Mouse (Mus musculus) heart, postnatal 36 days (tissue): ENCODE results near the gene Nbea. TPM values are rescaled to one million over a fixed set of nuclear protein-coding genes. Genes with fewer than 3 reads are reported as not detected.

Experiments
- DNase-seq, 2 experiments: peaks; one replicate each; pipeline ENCODE4 v3.0.0; 2021 to 2022
- intact Hi-C: fragments of 180-260 bp; cut with DNase I; formaldehyde crosslinking; loops from one replicate; pipeline ENCODE4 v1.15.1; 2025
- total RNA-seq, 2 experiments: library from RNA; stranded (reverse); gene quantifications; 2 replicates each; pipeline ENCODE4 v1.2.3; 2021

Gene Nbea
- total RNA-seq, 2 experiments from 2014 or later: 14.3 to 14.7 TPM

DNA sequence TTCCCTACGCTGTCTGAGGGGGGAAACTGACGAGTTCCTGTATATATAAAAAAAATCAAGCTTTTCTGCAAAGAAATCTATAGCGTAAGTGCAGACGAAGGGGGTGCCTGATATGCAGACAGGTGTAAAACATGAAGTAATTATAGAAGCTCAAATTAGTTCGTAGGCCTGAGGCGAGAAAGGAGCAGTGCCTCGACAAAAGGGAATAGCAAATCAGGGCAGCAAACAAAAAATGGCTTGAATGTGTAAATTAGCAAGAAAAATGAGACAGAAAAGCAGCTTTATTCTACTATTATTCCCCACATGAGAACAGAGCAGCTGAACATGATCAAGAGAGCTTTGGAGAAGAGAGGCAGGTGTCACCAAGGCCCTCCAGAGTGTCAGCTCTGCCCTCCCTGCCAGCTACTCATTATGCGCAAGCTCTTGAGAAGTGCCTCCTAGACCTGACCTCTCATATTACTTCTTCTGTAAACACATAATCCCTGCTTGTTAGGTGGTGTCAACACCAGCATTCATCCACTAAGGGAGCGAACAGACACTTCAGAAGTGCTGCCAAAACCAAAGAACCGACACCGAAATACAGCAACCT, 426.8 kb downstream of the Nbea start:
- no peak for DNase-seq
- intact Hi-C loops: no loop called here

DNA sequence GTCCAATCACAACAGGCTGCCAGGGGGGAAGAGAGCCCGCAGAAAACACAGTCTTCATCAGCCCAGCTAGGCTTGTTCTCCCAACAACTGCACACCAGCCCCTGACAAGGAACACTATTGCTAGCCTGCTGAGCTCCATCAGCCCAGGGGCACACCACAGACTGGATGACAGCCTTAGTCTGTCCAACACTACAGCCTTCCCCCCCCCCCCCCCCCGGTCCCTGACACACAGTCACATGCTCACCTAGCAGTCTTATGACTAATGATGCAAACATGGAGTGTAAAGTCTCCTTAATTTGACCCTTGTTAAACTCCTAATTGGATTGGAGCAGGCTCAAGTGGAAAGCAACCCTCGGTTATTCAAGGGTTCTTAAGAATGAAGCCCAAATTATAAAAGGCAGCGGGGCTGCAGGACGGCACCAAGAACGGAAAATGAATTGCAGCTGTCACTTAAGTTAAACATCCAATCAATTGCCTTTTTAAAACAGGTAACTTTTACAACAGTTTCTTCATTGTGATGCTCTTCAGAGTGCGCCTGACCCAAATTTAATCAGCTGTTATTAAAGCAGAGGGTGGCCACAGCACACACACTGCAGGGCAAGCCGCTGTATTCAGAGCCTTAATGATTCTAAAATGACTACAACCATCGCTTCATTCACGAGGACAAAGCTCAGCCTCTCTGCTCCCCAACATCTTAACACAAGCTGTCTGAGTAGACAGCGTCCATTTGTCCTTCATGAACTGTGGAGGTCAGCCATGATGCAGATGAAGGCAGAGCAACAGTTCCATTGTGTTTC, 427.5 kb downstream of the Nbea start:
- intact Hi-C loops: no loop called here
- DNase-seq: no peak

- intact Hi-C loops: no loop called here
- no peak for DNase-seq
Measured at GRCm38 (mm10) chr3:55754981-55755608, 428.4 kb downstream of the Nbea start.

DNA sequence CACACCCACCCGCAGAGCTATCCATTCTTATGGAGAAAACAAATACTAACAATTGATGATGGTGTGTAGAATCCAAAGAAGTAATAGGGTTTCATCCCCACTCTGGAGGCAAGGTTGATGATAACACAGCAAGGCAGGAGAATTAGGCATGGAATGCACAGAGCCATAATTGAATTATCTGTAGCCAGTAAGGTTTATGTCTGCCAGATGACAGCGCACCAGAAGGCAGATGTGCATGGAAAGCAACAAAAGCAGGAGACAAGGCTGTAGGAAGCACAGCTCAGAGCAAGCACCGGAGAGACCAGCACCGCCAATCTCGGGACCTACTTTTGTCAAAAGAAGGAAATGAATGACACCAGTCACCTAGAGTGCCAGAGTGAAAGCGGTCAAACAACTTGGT, 429.6 kb downstream of the Nbea start:
- intact Hi-C loops: no loop called here

DNA sequence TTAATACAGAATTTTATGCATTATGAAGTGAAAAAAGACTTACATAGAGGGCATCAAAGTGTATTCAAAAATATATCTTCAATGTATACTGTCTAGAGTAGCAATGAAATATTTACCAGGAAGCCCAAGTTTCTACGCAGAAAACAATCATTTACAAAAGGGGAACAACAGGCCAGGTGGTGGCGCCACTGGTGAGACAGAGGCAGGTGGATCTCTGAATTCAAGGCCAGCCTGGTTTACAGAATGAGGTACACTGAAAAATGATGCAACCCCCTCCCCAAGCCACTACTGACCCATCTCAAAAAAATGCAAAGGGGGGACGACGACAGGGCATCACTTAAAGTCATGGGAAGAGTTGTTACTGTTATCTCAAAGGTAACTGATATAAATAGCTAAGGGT, 430.9 kb downstream of the Nbea start:
- intact Hi-C loops: no loop called here
- DNase-seq: no peak

More for the DNA sequence above, 429.6 kb downstream of the Nbea start:
- DNase-seq: no peak

GRCm38 (mm10) chr3:55751363-55751762, 432.1 kb downstream of the Nbea start:
- intact Hi-C loops: no loop called here
- DNase-seq: no peak

- intact Hi-C loops: no loop called here
- no peak for DNase-seq
Measured at GRCm38 (mm10) chr3:55750445-55751065, 432.9 kb downstream of the Nbea start.

GRCm38 (mm10) chr3:55743885-55744284, 439.6 kb downstream of the Nbea start:
- intact Hi-C loops: no loop called here
- DNase-seq: no peak

GRCm38 (mm10) chr3:55742654-55743053, 440.8 kb downstream of the Nbea start:
- DNase-seq: no peak
- intact Hi-C loops: no loop called here

DNA sequence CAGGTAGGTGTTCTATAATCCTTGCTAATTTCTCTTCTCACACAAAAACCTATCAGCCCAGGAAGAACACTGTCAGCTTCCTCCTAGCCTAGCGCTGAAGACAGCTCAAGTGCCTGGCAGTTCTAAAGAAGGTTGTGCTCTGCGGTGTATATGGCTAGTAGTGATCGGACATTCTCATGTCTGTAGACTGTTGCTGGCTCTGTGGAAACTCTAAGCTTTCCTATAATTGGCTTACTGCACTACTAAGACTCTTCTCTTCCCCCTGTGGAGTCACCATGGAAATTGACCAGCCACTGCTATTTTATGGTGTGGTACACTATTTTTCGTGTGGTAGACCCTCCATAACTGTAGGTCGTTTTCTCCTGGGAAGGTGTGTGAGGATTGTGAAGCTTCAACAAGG, 441.3 kb downstream of the Nbea start:
- intact Hi-C loops: no loop called here
- no peak for DNase-seq

- DNase-seq: no peak
- intact Hi-C loops: no loop called here
Measured at GRCm38 (mm10) chr3:55741428-55741827, 442.1 kb downstream of the Nbea start.

- intact Hi-C loops: no loop called here
- no peak for DNase-seq
Measured at GRCm38 (mm10) chr3:55733665-55734064, 449.8 kb downstream of the Nbea start.

DNA sequence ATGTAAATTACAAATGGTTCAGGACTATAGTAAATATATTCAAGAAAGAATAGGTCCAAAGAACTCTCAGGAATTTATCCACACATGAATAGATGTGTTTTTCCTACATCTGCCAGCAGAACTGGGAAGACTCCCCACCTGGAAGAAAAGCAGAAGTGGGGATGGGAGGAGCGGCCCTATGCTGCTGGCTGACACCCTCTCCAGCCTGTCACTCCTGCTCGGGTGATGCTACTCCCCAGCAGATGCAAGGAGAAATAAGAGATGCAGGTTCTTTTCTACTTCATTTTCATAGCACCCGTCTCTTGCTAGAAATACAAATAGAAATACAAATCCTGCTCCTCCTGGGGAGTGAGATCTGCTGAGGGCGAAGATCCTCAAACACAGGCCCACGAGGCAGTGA, 453.0 kb downstream of the Nbea start:
- no peak for DNase-seq
- intact Hi-C loops: no loop called here

DNA sequence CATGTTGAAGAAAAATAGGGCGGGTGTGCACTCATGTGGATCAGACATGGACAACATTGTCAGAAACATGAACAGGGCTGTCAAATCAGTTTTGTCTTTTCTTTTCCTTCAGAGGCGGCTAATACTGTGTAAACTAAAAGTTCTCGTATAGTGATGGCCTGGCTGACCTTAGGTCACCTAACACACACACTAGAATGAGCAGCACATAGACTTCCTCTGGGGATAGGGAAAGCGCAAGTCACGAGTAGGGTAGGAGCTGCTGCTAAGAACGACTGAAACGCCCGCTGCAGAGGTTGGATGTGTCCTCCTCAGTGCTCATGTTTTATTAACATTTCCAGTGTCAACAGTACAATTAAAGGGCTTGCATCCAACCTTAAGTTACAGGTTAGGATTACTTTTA, 453.4 kb downstream of the Nbea start:
- no peak for DNase-seq
- intact Hi-C loops: no loop called here

DNA sequence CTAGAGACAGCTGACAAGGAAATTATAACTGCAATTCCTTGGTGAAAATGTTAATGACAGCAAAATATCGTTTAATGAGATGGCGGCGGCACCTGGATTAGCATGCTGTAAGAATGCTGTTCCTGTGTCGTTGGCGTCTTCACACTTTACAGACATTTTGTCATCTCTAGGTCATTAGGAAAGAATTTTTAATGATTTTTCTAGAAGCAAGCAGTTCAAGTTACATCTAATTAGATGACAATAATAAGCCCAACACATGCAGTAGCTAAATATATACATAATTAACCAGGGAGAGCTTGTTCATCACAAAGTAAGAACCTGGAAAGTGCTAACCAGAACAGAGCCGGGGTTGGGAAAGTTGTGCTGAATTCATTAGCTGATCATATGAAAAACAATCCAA, 469.2 kb downstream of the Nbea start:
- intact Hi-C loops: no loop called here
- no peak for DNase-seq

DNA sequence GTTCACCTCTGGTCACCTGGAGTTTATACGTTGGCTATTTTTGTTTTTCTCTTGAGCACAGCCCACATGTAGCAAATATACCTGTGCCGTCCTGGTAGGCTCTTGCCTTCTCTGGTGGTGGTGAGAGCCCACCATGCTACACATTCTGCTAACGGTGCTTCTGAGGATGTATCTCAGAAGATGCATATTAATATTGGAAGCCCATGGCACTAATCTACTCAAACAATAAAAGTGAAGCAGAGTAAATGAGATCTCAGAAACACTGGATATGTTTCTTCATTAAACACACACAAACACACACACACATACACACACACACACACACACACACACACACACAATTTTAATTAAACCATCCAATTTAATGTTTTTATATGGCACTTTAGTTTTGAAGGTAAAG, 469.6 kb downstream of the Nbea start:
- intact Hi-C loops: no loop called here
- DNase-seq: no peak

DNA sequence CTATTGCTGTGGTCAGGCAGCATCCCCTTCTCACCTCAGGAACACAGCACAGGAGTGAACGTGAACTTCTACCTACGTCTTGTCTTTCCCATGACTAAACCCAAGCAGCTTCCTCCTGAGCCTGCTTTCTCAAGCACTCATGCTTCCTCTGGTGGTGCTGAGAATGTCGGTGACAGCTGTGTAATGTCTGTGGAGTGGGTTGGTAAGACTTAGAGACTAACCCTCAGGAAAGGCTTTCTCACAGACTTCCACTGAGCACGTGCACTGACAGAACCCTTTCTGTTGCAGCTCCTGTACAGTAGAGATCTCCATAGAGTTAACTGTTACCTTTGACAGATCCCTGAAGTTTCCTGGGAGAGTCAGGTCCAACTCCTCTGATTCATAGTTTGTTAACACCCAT, 473.2 kb downstream of the Nbea start:
- intact Hi-C loops: no loop called here
- no peak for DNase-seq

- intact Hi-C loops: no loop called here
Measured at GRCm38 (mm10) chr3:55701632-55702031, 481.9 kb downstream of the Nbea start.

GRCm38 (mm10) chr3:55697174-55697573, 486.3 kb downstream of the Nbea start:
- intact Hi-C loops: no loop called here
- no peak for DNase-seq

More at GRCm38 (mm10) chr3:55701632-55702031, 481.9 kb downstream of the Nbea start:
- DNase-seq: no peak

DNA sequence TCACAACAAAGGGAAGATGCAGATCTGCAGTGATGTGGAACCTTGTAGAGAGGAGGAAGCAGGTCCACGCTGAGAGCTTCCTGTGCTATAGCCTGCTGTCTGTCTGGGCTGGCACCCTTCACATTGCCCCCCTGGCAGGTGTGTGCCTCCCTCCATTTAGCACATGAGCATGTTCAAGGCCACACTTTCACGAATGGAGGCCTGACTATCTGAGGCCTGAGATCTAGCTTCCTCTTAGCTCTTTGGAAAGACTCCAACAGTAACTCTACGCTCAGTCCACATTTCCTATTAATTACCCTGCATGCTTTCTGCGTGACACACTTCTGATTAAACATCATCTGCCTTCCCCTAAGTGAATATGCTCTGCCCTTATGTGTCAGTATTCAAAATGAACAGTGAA, 490.4 kb downstream of the Nbea start:
- DNase-seq: no peak
- intact Hi-C loops: no loop called here

DNA sequence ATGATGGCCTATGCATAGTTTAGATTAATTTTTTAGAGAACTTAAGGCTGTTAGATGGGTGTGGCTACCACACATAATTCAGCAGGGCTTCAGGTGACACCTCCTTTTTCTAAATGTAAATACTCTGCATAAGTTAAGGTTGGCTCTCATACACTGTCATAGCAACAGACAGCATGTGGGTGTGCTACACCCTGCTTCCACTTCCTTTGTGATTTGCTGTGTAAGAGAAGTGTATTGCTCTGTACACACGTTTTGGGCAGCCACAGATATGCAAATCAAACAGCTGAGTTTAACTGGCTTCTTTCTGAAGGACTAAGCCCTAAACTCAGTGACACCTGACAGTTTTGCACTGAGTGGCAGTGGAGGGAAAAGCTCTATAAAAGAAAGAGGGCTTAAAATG, 495.4 kb downstream of the Nbea start:
- intact Hi-C loops: no loop called here
- no peak for DNase-seq

- intact Hi-C loops: no loop called here
- DNase-seq: no peak
Measured at GRCm38 (mm10) chr3:55686993-55687392, 496.5 kb downstream of the Nbea start.
